Mouse (Mus musculus) lung, adult 2 months (tissue): ENCODE data around the gene Ap4e1.

ENCODE experiments used
- CTCF ChIP-seq: fragments of 200-500 bp; IDR thresholded peaks from 2 replicates; pipeline ENCODE4 v1.5.1; 2011; ENCODE audit warnings: mild to moderate bottlenecking, low read length, control low read depth; ENCODE audit not compliant: insufficient read depth
- POLR2A ChIP-seq: fragments of 200-500 bp; IDR thresholded peaks from 2 replicates; pipeline ENCODE4 v1.6.1; 2011; ENCODE audit warnings: low read depth, mild to moderate bottlenecking, control low read depth, low read length, borderline replicate concordance; ENCODE audit errors: extremely low read depth

- TF ChIP-seq POLR2A: no peak
- TF ChIP-seq CTCF: no peak
Measured at GRCm38 (mm10) chr2:127086235-127086634, 77.7 kb downstream of the Ap4e1 start.
